Mouse (Mus musculus) T-helper 1 cell (primary cell): Measurements from ENCODE around the gene Slc25a48.

Source experiments
- in situ Hi-C: fragments of 300-600 bp; cut with MboI, MseI; formaldehyde crosslinking; loops from one replicate; pipeline ENCODE4 v1.15.1; 2025; ENCODE audit warnings: high pct_unique_total_duplicates

Gene Slc25a48

DNA sequence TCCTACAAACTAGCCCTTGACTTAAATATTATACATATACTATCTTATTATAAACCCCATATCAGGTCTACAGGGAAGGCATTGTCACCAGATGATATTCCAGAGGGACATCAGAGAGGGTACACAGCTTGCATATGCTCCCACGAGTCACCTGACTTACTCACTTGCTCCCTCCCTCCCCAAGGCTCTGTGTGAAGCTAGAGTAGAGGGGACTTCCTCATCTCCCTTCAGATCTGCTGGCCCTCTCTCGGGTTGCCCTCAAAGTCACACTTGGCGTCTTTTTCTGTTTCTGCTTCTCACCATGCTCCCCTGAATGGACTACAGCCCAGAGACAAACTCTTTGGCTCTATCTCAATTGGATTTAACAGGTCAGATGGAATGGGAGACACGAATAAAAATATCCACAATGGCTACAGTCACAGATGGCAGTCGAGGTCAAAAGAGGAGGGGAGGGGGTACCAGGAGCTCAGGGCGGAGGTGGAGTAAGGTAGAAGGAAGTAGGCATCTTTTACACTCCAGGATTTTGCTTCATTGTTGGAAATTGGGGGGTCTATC lies 63.8 kb downstream of the Slc25a48 start:
- in situ Hi-C loops, result no loop called here

- in situ Hi-C loops, result no loop called here
Observed at GRCm38 (mm10) chr13:56506871-56507496, 68.8 kb downstream of the Slc25a48 start.

- in situ Hi-C loops, result no loop called here
Observed at GRCm38 (mm10) chr13:56509796-56510195, 71.6 kb downstream of the Slc25a48 start.

- in situ Hi-C loops, result no loop called here
Observed at GRCm38 (mm10) chr13:56513595-56513994, 75.4 kb downstream of the Slc25a48 start.

GRCm38 (mm10) chr13:56516311-56516710 lies 78.2 kb downstream of the Slc25a48 start:
- in situ Hi-C loops, result no loop called here

DNA sequence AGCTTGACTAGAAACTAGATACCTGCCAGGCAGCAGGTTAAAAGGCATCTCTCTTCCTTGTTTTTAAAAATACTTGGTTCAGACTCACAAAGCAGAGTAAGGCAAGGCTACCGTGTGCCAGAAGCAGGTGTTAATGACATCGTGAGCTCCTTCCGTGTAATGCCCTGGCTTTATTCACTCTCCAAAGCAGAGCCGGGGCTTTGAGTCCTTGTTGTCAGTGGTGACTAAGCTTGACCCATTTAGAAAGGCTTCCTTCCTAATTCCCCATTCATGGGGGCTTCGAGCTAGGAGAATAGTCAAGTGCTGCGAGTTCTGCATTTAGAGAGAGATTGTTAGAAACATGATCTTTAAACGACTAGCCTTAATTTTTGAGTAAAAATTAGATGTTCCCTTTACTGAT lies 78.7 kb downstream of the Slc25a48 start:
- in situ Hi-C loops, result no loop called here

- in situ Hi-C loops, result no loop called here
Observed at GRCm38 (mm10) chr13:56522081-56522820, 84.1 kb downstream of the Slc25a48 start, which contains the start of gene Fbxl21. Gene Fbxl21 (plus strand): TSS chr13:56522472.

- in situ Hi-C loops, result no loop called here
Observed at GRCm38 (mm10) chr13:56522821-56523167, 84.6 kb downstream of the Slc25a48 start.
